Mouse (Mus musculus) heart, embryonic 10.5 days (tissue): Measurements from ENCODE around the gene Scd3. TPM values are rescaled to one million over a fixed set of nuclear protein-coding genes. Genes with fewer than 3 reads are reported as not detected.

Experiments
- DNase-seq: peaks from one replicate; pipeline ENCODE4 v3.0.0-alpha.2; 2017; ENCODE audit warnings: low spot score
- H3K27ac ChIP-seq: fragments of 300-500 bp; sonication (generic); 2 replicates; pipeline ENCODE4 v1.5.1; 2016; ENCODE audit warnings: mild to moderate bottlenecking
- H3K27me3 ChIP-seq: fragments of 300-500 bp; sonication (generic); 2 replicates; pipeline ENCODE4 v1.6.1; 2016; ENCODE audit warnings: mild to moderate bottlenecking; ENCODE audit not compliant: poor library complexity, insufficient read depth, severe bottlenecking
- H3K36me3 ChIP-seq: fragments of 300-500 bp; sonication (generic); 2 replicates; pipeline ENCODE4 v1.6.1; 2016; ENCODE audit warnings: mild to moderate bottlenecking, moderate library complexity
- H3K4me1 ChIP-seq: fragments of 300-500 bp; sonication (generic); 2 replicates; pipeline ENCODE4 v1.6.1; 2016; ENCODE audit warnings: mild to moderate bottlenecking
- H3K4me3 ChIP-seq: fragments of 300-500 bp; sonication (generic); 2 replicates; pipeline ENCODE4 v1.5.1; 2016; ENCODE audit warnings: mild to moderate bottlenecking, moderate library complexity
- H3K9me3 ChIP-seq: fragments of 300-500 bp; sonication (generic); 2 replicates; pipeline ENCODE4 v1.6.1; 2016; ENCODE audit warnings: mild to moderate bottlenecking, moderate library complexity
- WGBS: fragments of 180-500 bp; shearing (Covaris S2); methylation state at CpG from one replicate; pipeline ENCODE4 v1.1.7; 2016; 5-methylcytosine and 5-hydroxymethylcytosine counted together
- polyA plus RNA-seq: library from polyadenylated mRNA; unstranded; fragments of >200 nt; fragmentation: Nextera tagmentation; extraction: Ambion mirVana; gene quantifications from 2 replicates; pipeline ENCODE4 v1.2.1, GENCODE M21; 2016

The Scd3 gene
- polyA plus RNA-seq, 1 experiment from 2014 or later: 0.64 TPM

DNA sequence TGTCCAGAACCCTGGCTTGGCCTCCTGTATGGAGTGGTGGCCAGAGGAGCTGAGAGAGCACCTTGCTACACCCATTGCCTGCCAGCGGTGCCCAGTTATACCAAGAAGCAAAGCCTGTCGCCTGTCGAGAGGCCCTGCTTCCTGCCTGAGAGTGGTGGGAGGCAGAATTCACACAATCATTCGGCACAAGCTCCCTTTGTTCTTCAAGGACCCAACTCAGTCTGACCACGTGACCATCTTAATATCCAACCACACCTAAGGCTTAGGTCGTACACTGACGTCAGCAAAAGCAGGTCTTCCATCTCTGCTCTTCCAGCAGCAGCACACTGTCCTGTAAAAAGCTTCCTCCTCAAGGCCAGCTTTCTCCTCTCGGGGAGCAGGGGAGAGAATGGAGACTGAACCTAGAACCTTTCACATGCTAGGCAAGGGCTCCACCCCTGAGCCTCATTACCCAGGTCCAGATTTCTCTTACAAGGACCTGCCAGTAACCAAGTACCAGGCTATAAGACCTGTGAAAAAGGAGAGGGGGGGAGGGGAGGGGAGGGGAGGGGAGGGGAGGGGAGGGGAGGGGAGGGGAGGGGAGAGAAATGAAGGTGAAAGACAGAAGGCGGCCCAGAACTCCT is 79.6 kb downstream of the Scd3 start:
- WGBS: 33% methylated on average over 9 of the region's 9 CpGs
- H3K36me3 ChIP-seq: no peaks in the 10 kb centered on the region
- H3K4me1 ChIP-seq: peaks cover 70% of the 10 kb centered on the region
- no peaks in the 10 kb centered on the region for H3K9me3 ChIP-seq
- H3K4me3 ChIP-seq: no peak overlapping the region; the same call in 1 of the 2 replicates
- H3K27ac ChIP-seq: peak overlapping the region; percentile 93
- DNase-seq: no peak
- no peaks in the 10 kb centered on the region for H3K27me3 ChIP-seq

DNA sequence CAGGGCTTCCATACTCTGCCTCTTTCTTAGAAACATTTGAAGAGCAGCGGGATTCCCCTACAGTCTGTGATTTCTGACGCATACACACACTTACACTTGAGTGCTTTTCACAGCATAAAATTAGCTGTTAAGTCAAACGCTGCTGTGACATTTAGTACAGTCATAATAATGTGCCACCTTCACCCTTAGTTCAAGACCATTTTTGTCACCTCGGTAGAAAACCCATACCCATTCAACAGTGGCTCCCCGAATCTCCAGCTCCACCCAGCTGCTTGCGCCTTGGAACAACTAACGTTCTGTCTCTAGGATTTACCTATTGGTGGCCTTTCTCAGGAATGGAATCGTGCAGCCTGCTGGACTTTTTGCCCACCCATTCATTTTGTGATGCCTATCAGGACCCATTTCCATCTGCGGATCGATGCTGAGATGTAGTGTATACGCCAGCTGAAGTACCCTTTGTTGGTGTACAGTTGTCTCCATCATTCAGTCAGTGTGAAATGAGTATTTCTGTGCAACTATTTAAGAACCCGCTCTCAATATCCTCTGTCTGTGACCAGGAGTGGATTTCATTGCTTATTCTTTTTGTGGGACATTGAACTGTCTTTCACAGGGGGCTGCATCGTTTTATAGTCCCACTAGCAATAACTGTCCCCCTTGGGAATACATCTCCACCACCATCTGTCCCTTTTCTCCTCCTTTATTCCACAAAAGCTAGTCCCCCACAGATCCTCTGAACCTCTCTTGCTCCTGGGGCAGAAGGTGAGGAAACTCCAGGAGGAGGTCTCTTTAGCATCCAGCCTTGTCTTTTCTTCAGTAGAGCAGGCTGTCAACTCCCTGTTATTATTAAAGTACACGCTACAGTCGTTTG is 80.3 kb downstream of the Scd3 start:
- H3K27me3 ChIP-seq: no peaks in the 10 kb centered on the region

DNA sequence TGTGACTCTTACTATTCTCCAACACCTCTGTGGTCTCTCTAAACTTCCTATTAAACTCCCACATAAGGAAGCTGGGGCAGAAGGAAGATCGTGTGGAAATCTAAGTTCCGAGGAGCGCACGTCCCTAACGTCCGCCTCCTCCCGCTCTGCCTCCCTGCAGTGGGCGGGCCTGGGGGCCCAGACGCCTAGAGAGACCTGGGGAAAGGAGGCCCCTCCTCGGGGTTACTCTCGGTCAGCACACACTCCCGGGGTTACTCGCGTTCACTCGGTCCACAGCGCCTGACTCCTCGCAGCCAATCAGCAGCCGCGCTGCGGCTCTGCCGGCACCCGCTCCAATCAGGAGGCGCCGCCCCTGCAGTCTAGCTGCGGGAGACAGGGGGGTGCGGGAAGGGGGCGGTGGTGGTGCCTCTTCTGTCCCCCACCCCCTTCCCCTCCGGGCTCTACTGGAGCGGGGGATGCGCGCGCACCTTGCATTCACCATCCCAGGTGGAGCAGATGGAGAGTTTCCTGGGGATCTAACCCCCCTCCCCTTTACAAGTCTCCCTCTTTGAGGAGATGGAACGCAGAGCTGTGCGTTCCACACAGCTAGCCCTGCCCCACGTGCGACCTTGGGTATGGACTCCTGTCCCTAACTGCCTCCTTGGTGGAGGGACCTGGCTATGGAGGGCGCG is 81.1 kb downstream of the Scd3 start:
- peak overlapping the region; percentile 93 for H3K27ac ChIP-seq
- H3K9me3 ChIP-seq: no peaks in the 10 kb centered on the region
- H3K4me1 ChIP-seq: peaks cover 64% of the 10 kb centered on the region
- H3K27me3 ChIP-seq: no peaks in the 10 kb centered on the region
- H3K36me3 ChIP-seq: no peaks in the 10 kb centered on the region
- DNase-seq: peak; percentile 99
- under 1% methylated on average over 38 of the region's 38 CpGs for whole genome bisulfite sequencing
- H3K4me3 ChIP-seq: peak overlapping the region; percentile 64

More for the DNA sequence above, 80.3 kb downstream of the Scd3 start:
- no peaks in the 10 kb centered on the region for H3K9me3 ChIP-seq
- peak overlapping the region; percentile 93 for H3K27ac ChIP-seq
- DNase-seq: no peak
- H3K36me3 ChIP-seq: no peaks in the 10 kb centered on the region
- WGBS: 31% methylated on average over 15 of the region's 15 CpGs
- peaks cover 67% of the 10 kb centered on the region for H3K4me1 ChIP-seq
- peak overlapping the region; percentile 64 for H3K4me3 ChIP-seq

DNA sequence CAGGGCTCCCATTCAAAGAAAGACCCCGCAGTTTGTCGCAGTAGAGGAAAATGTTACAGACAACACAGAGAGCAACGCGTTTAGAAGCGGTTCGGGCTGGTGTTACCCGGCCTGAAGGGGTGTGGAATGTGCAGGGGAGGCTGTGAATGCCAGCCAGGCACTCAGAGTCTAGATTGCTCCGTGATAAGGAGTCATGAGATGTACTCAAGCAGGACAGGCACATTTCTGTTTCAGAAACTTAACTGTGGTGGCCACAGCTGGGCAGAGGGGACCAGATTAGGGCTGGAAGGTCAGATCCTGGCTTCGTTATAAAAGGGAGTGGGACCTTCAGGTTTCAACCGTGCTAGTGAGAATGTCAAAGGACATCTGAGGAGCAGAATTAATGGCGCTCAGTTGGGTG is 81.7 kb downstream of the Scd3 start:
- Histone ChIP-seq H3K4me1 (peaks cover 66% of the 10 kb centered on the region), H3K27me3 (no peaks in the 10 kb centered on the region), H3K27ac (peak overlapping the region; percentile 93), H3K36me3 (no peaks in the 10 kb centered on the region), H3K4me3 (peak overlapping the region; percentile 64), H3K9me3 (no peaks in the 10 kb centered on the region)
- WGBS: 2% methylated on average over 11 of the region's 11 CpGs
- DNase-seq: peak; percentile 87

GRCm38 (mm10) chr19:44285554-44285953 is 82.5 kb downstream of the Scd3 start:
- peak overlapping the region; percentile 65; the same call in 1 of the 2 replicates for H3K27ac ChIP-seq
- H3K27me3 ChIP-seq: no peaks in the 10 kb centered on the region
- H3K36me3 ChIP-seq: no peaks in the 10 kb centered on the region
- DNase-seq: no peak
- peaks cover 62% of the 10 kb centered on the region for H3K4me1 ChIP-seq
- 91% methylated on average over 8 of the region's 8 CpGs for WGBS
- no peaks in the 10 kb centered on the region for H3K9me3 ChIP-seq
- no peak overlapping the region for H3K4me3 ChIP-seq

GRCm38 (mm10) chr19:44286109-44286508 is 83.0 kb downstream of the Scd3 start:
- WGBS: 33% methylated on average over 2 of the region's 2 CpGs
- Histone ChIP-seq H3K4me1 (peaks cover 56% of the 10 kb centered on the region), H3K27ac (peak overlapping the region; percentile 65; the same call in 1 of the 2 replicates)

GRCm38 (mm10) chr19:44287415-44288110 is 84.5 kb downstream of the Scd3 start:
- Histone ChIP-seq H3K9me3 (no peaks in the 10 kb centered on the region), H3K4me1 (peaks cover 61% of the 10 kb centered on the region), H3K4me3 (no peak overlapping the region), H3K27me3 (no peaks in the 10 kb centered on the region), H3K36me3 (no peaks in the 10 kb centered on the region), H3K27ac (no peak overlapping the region)
- WGBS: 43% methylated on average over 11 of the region's 11 CpGs
- no peak for DNase-seq

More at GRCm38 (mm10) chr19:44286109-44286508, 83.0 kb downstream of the Scd3 start:
- Histone ChIP-seq H3K36me3 (no peaks in the 10 kb centered on the region), H3K27me3 (no peaks in the 10 kb centered on the region), H3K4me3 (no peak overlapping the region), H3K9me3 (no peaks in the 10 kb centered on the region)
- no peak for DNase-seq

GRCm38 (mm10) chr19:44292083-44292482 is 89.0 kb downstream of the Scd3 start:
- no peak for DNase-seq
- 85% methylated on average over 2 of the region's 2 CpGs for WGBS
- Histone ChIP-seq H3K27ac (peak overlapping the region; percentile 96), H3K36me3 (peaks cover 22% of the 10 kb centered on the region), H3K27me3 (no peaks in the 10 kb centered on the region), H3K4me1 (peaks cover 58% of the 10 kb centered on the region), H3K4me3 (0 out of 2 replicates have a peak overlapping the region, but pooled peaks have one; percentile 91), H3K9me3 (no peaks in the 10 kb centered on the region)

DNA sequence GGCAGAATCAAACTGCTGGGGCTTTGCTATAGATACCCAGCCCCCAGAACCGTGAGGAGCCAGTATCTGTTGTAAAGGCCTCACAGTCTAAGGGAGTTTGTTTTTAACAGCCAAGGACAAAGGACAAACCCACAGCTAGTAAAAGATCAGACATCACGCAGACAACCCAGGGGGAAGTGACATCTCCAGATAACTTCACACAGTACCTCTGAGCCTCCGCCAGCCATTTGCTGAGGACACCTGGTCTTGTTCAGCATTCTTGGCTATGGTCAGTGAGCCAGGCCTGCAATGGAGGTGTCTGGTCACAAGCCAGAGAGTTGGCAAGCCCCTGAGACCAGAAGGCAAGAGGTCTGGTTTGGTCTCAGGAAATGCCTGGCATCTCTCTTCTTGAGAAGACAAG is 89.4 kb downstream of the Scd3 start:
- H3K36me3 ChIP-seq: peaks cover 26% of the 10 kb centered on the region
- H3K27me3 ChIP-seq: no peaks in the 10 kb centered on the region
- H3K4me3 ChIP-seq: peak overlapping the region; percentile 91
- peaks cover 60% of the 10 kb centered on the region for H3K4me1 ChIP-seq
- DNase-seq: no peak
- H3K9me3 ChIP-seq: no peaks in the 10 kb centered on the region
- peak overlapping the region; percentile 96 for H3K27ac ChIP-seq
- WGBS: 34% methylated on average over 3 of the region's 3 CpGs

- peak within 1 kb of the TSS; percentile 96 for H3K27ac ChIP-seq
- no peaks in the 10 kb centered on the region for H3K9me3 ChIP-seq
- no peak for DNase-seq
- H3K4me1 ChIP-seq: peaks cover 62% of the 10 kb centered on the region
- 2% methylated on average over 21 of the region's 21 CpGs for WGBS
- H3K27me3 ChIP-seq: no peaks in the 10 kb centered on the region
- H3K4me3 ChIP-seq: peak within 1 kb of the TSS; percentile 91
- H3K36me3 ChIP-seq: peaks cover 33% of the 10 kb centered on the region
Observed at GRCm38 (mm10) chr19:44292941-44293768, 90.1 kb downstream of the Scd3 start, which contains the start of gene Scd2. Gene Scd2, plus strand, starts transcription at chr19:44293674.
